Mouse (Mus musculus): Measurements from ENCODE around the gene Ror1. TPM values are rescaled to one million over a fixed set of nuclear protein-coding genes. Genes with fewer than 3 reads are reported as not detected.

The Ror1 gene
- polyA plus RNA-seq, 1 experiment from 2014 or later, result 9.9 TPM

DNA sequence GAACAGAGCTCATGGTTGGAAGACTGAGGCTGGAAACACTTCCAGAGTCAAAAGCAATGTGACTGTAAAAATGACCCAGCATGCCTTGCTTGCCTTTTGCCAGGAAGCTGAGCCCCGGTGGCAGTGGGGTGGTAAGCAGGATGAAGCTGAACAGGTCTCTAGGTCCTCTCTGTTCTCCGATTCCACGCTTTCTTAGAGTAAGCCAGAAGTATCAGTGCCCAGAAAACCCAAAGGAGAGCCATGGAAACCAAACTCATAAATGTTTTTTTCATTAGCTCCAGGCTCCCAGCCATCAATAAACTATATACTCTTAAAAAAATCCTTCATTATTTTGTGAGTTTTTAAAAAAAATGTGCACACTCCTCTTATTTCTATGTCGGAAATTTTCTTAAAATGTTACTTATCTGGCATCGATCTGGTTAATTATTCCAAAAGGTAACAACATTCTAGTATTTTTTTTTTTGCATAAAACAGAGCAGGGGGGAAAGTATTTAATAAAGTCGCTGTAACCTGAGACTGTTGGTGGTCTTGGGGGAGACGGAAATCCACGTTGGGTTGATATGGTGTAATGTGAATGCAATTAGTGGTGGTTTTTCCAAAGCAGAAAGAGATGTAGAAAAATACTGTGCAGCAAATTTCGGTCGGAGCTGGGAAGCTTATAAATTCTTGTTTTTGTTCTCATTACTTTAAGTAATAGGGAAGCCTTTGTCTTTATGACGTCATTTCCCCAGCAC is 41.7 kb downstream of the Ror1 start:
- H3K4me3 ChIP-seq, result no peak overlapping the region
- no peaks in the 10 kb centered on the region for H3K4me1 ChIP-seq
- no peak overlapping the region for H3K4me2 ChIP-seq (replicated peaks)
- ATAC-seq (ENCODE audit: low FRiP score), result no peak
- no peak overlapping the region for H3K9ac ChIP-seq
- no peaks in the 10 kb centered on the region for H3K36me3 ChIP-seq
- no peak overlapping the region for H3K27ac ChIP-seq
- no peaks in the 10 kb centered on the region for H3K9me3 ChIP-seq (replicated peaks)
- H3K27me3 ChIP-seq, result no peaks in the 10 kb centered on the region
- 83% methylated on average over 11 of the region's 11 CpGs for WGBS

DNA sequence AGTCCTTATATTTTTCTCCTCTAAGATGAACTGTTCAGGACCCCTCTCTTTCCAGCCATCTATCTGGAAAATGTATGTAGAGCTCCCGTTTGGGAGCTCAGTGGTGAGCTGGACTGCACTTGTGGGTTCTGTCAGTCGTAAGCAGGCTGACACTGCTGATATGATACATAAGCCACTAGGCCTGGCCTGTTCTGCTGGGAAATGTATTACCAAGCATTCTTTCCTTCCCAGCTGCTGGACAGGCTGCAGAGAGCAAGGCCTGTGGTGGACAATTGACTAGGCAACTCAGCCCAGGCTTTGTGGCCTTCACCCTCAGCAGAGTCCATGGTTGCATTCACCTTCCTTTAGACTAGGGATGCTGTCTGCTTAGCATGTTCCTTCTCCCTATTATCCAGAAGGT is 46.0 kb downstream of the Ror1 start:
- Histone ChIP-seq H3K27ac (no peak overlapping the region), H3K4me1 (no peaks in the 10 kb centered on the region), H3K9ac (no peak overlapping the region), H3K4me2 (replicated peaks) (no peak overlapping the region), H3K4me3 (no peak overlapping the region), H3K36me3 (no peaks in the 10 kb centered on the region), H3K9me3 (replicated peaks) (no peaks in the 10 kb centered on the region), H3K27me3 (no peaks in the 10 kb centered on the region)
- 88% methylated on average over 2 of the region's 2 CpGs for whole genome bisulfite sequencing
- ATAC-seq (ENCODE audit: low FRiP score), result no peak

DNA sequence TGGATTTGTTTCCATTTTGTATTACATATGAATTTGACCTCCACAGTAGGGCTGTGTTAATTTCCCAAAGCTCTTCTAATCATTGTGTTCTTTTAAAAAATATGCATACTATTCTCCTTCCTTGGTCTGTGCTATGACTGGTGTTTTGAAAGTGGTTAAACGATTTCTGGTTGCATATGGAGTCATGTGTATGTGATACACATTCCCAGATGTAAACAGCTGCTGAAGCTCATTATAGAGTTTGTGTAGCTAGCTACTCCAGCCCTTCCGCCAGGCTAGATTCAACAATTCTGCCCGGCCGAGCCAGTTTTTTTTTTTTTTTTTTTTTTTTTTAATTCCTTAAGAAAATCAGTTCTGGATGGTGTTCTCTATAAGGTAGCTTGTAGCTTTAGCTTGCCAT is 49.2 kb downstream of the Ror1 start:
- no peaks in the 10 kb centered on the region for H3K27me3 ChIP-seq
- H3K9ac ChIP-seq, result no peak overlapping the region
- ATAC-seq (ENCODE audit: low FRiP score), result no peak
- H3K27ac ChIP-seq, result no peak overlapping the region
- H3K4me1 ChIP-seq, result no peaks in the 10 kb centered on the region
- no peaks in the 10 kb centered on the region for H3K36me3 ChIP-seq
- WGBS, result 82% methylated on average over 4 of the region's 4 CpGs
- H3K9me3 ChIP-seq (replicated peaks), result no peaks in the 10 kb centered on the region
- H3K4me2 ChIP-seq (replicated peaks), result no peak overlapping the region
- no peak overlapping the region for H3K4me3 ChIP-seq

DNA sequence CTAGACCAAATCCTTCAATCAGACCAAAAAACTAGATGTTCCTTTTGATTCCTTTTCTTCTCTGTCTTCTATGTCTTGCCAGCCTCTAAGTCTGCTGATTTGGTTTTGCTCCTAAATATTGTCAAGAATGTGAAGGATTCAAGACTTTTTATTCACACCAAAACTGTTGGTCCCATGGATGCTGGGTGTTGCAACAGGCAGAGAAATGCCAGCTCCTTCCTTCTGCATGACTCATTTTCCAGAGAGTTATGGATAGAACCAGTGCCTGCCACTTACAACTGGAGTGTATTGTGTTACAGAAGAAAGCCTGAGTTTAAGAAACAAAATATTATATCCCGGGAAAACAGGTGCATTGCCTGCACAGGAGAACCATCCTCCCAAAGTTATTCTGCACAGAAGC is 55.2 kb downstream of the Ror1 start:
- Histone ChIP-seq H3K9ac (no peak overlapping the region), H3K4me2 (replicated peaks) (no peak overlapping the region), H3K36me3 (no peaks in the 10 kb centered on the region), H3K9me3 (replicated peaks) (no peaks in the 10 kb centered on the region), H3K27ac (no peak overlapping the region), H3K4me3 (no peak overlapping the region), H3K27me3 (no peaks in the 10 kb centered on the region), H3K4me1 (peaks cover 9% of the 10 kb centered on the region)
- no peak for ATAC-seq (ENCODE audit: low FRiP score)
- 97% methylated on average over 1 of the region's 1 CpGs for WGBS

DNA sequence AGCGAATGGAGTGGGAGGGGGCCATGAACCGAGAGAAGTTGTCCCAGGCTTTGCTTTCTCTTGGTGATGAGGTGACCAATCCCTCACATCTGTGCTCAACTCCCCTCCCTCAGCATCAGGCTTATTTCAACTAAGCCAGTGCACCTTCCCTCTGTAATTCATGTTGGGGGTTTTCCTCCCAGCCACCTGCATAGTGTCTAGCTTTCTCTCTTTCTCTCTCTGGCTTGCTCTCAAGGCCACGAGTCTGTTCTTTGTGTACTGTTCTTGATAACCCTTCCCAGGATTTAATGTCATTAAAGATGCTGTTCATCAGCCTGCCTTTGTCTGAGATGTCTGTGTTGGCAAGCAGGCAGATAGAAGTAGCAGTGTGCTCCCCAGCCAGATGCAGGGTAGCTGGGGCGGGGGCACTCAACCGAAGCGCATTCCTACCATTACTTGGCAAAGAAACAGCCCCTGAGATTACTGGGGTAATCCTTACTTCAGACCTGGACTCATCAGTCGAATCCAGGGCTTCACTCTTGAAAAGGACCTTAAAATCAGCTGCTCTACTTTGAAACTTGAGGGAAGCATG is 59.1 kb downstream of the Ror1 start:
- Histone ChIP-seq H3K36me3 (no peaks in the 10 kb centered on the region), H3K4me3 (no peak overlapping the region), H3K27ac (no peak overlapping the region), H3K4me2 (replicated peaks) (no peak overlapping the region), H3K9me3 (replicated peaks) (no peaks in the 10 kb centered on the region), H3K9ac (no peak overlapping the region), H3K27me3 (no peaks in the 10 kb centered on the region), H3K4me1 (peaks cover 9% of the 10 kb centered on the region)
- 60% methylated on average over 7 of the region's 7 CpGs for WGBS
- no peak for ATAC-seq (ENCODE audit: low FRiP score)

DNA sequence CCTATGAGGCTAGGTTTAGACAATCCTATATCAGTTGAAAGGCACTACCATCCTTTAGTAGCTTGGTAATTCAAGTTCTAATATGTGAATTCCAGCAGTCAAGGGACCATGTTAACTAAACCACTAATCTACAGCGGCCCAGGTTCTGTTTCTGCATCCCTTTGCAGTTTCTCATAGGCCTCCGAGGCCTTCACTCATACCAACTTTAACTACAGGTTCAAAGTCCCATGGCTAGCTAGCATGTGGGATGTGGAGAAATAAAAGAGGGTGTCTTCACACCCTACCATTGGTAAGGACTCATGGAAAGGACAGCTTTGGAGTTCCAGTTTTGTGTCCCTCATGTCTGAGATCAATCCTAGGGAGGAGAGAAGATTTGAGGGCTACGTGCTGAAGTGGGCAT is 60.1 kb downstream of the Ror1 start:
- ATAC-seq (ENCODE audit: low FRiP score), result no peak
- WGBS, result 89% methylated on average over 3 of the region's 3 CpGs
- no peak overlapping the region for H3K9ac ChIP-seq
- H3K27me3 ChIP-seq, result no peaks in the 10 kb centered on the region
- peaks cover 9% of the 10 kb centered on the region for H3K4me1 ChIP-seq
- H3K36me3 ChIP-seq, result no peaks in the 10 kb centered on the region
- H3K27ac ChIP-seq, result no peak overlapping the region
- H3K9me3 ChIP-seq (replicated peaks), result no peaks in the 10 kb centered on the region
- H3K4me3 ChIP-seq, result no peak overlapping the region
- H3K4me2 ChIP-seq (replicated peaks), result no peak overlapping the region

DNA sequence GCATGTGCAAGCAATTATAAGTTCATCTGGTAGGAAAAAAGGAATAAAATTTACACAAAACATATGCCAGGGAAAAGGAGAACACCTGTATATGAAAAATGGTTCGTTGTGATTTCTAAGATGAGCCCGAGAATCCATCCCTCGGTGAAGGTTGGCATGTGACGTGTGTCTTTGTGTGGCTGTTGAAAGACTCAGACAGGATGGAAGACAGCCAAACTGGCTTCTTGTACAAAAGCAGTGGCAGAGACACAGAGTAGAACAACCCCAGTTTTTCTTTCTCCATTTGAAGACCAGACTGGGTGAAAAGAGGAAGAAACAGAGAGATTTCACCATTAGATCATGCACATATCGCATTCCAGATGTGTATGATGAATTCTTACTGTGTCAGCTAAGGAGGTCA is 62.8 kb downstream of the Ror1 start:
- Histone ChIP-seq H3K4me3 (no peak overlapping the region), H3K4me1 (peaks cover 12% of the 10 kb centered on the region), H3K9ac (no peak overlapping the region), H3K27ac (no peak overlapping the region), H3K9me3 (replicated peaks) (no peaks in the 10 kb centered on the region), H3K4me2 (replicated peaks) (no peak overlapping the region), H3K27me3 (no peaks in the 10 kb centered on the region), H3K36me3 (no peaks in the 10 kb centered on the region)
- no peak for ATAC-seq (ENCODE audit: low FRiP score)
- WGBS, result 88% methylated on average over 5 of the region's 5 CpGs

DNA sequence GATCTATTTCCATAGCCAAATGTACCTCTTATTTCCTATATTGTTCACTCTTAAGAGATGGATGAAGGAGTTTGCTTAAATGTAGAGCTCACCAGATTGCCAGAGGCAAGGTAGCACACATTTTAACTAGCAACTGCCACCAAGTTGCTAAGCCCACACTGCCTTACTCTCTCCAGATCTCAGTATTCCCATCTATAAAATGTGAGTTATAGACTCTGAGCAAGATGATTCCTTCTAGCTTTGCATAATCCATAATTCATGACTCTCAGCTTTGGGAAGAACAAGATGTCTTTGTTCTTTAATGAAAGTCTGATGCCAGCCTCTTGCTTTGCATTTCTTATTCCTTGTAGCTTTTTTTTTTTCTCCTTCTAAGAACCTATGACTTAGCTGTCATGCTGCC is 64.6 kb downstream of the Ror1 start:
- H3K4me3 ChIP-seq, result no peak overlapping the region
- no peak overlapping the region for H3K4me2 ChIP-seq (replicated peaks)
- H3K36me3 ChIP-seq, result no peaks in the 10 kb centered on the region
- no peaks in the 10 kb centered on the region for H3K27me3 ChIP-seq
- no peak for ATAC-seq (ENCODE audit: low FRiP score)
- H3K27ac ChIP-seq, result no peak overlapping the region
- H3K4me1 ChIP-seq, result peaks cover 2% of the 10 kb centered on the region; the same call in 1 of the 2 replicates
- no peaks in the 10 kb centered on the region for H3K9me3 ChIP-seq (replicated peaks)
- no peak overlapping the region for H3K9ac ChIP-seq

DNA sequence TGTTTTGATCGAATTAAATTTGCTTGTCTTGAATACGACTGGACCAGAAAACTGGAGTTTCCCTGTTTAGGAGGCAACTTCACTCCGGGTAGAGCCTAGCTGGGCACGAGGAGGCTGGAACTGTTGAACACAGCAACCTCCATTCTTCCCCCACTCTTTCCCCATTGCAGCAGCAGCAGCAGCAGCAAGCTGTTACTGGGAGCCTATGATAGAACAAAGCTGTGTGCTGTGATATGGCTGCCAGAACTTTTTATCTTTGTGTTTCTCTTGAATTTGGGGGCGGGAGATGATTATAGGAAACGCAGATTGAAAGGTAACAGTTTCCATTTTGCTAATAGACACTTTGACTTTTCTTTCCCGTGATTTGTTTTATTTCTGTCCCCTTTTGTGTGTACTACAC is 70.2 kb downstream of the Ror1 start:
- Histone ChIP-seq H3K4me3 (no peak overlapping the region), H3K27ac (no peak overlapping the region), H3K9ac (no peak overlapping the region), H3K9me3 (replicated peaks) (no peaks in the 10 kb centered on the region), H3K27me3 (no peaks in the 10 kb centered on the region), H3K4me1 (peaks cover 18% of the 10 kb centered on the region), H3K4me2 (replicated peaks) (no peak overlapping the region), H3K36me3 (no peaks in the 10 kb centered on the region)
- no peak for ATAC-seq (ENCODE audit: low FRiP score)
- WGBS, result 79% methylated on average over 7 of the region's 7 CpGs

DNA sequence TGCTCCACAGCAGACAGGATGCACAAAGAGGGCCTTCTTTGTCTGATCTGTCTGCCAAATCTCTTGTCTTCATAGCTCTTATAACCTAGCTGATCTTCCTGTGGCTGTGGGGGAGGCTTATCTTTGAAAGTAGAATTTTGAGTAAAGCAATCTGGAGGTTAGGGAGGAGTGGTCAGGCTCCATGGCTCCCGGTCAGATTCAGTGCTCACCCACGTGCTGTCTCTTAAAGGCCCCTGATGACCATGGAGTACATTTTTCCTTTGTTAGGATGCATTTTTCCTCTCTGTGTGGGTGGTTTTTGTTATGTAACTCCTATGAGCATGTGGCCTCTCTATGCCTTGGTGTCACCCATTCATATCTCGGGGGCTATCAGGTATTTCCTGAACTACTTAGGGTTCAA is 71.3 kb downstream of the Ror1 start:
- ATAC-seq (ENCODE audit: low FRiP score), result no peak
- Histone ChIP-seq H3K36me3 (no peaks in the 10 kb centered on the region), H3K9me3 (replicated peaks) (no peaks in the 10 kb centered on the region), H3K4me3 (no peak overlapping the region), H3K27me3 (no peaks in the 10 kb centered on the region), H3K4me2 (replicated peaks) (no peak overlapping the region), H3K27ac (no peak overlapping the region), H3K4me1 (peaks cover 26% of the 10 kb centered on the region), H3K9ac (no peak overlapping the region)
- WGBS, result 60% methylated on average over 3 of the region's 3 CpGs

DNA sequence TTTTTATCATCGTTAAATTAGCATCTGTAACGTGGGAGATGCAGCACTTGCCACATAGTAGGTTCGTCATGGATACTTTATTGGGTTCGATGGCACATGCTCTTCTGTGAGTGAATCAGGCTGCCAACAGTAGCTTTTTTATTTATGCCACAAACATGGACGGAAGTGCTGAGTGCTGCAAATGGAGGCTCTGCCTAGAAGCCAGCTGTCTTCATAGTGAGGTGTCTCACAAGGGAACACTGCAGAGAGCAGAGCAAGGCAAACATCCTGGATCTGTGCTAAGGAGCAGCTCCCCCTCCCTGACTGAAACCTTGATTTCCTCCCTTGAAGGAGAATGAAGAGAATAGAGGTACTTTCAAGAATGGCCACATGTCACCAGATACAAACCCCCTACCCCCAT is 74.1 kb downstream of the Ror1 start:
- 0 out of 2 replicates have a peak, but pooled peaks have one; percentile 46 for ATAC-seq (ENCODE audit: low FRiP score)
- Histone ChIP-seq H3K9ac (no peak overlapping the region), H3K4me2 (replicated peaks) (peak overlapping the region; percentile 33), H3K9me3 (replicated peaks) (no peaks in the 10 kb centered on the region), H3K27ac (peak overlapping the region; percentile 64), H3K36me3 (no peaks in the 10 kb centered on the region), H3K27me3 (no peaks in the 10 kb centered on the region), H3K4me3 (no peak overlapping the region), H3K4me1 (peaks cover 27% of the 10 kb centered on the region)
- 69% methylated on average over 5 of the region's 5 CpGs for WGBS

DNA sequence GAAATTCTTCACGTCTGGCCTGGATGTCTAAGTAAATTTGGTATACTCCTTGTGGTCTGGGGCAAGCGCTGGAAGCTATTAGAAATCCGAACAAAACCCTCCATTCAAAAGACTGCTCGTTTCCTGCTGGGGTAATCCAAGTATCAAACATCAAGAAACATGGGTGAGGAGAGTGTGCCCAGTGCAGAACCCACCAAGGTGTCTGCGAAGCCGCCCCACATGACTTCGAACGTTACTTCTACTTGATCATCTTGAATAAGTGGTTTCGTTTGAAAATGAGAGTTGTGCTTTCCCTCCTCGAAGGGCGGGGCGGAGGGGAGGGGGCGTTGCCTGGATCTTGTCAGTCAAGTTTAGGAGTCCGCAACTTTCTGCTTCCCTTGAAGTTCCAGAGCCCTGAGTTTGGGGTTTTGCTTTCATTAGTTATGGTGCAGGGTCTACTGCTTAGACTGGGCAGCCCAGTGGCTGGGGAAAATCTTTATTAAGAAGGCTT is 74.6 kb downstream of the Ror1 start:
- H3K36me3 ChIP-seq, result no peaks in the 10 kb centered on the region
- peaks cover 27% of the 10 kb centered on the region for H3K4me1 ChIP-seq
- no peak for ATAC-seq (ENCODE audit: low FRiP score)
- no peak overlapping the region for H3K4me3 ChIP-seq
- H3K4me2 ChIP-seq (replicated peaks), result peak overlapping the region; percentile 33
- H3K9me3 ChIP-seq (replicated peaks), result no peaks in the 10 kb centered on the region
- no peak overlapping the region for H3K9ac ChIP-seq
- 44% methylated on average over 14 of the region's 14 CpGs for WGBS
- H3K27ac ChIP-seq, result peak overlapping the region; percentile 64
- no peaks in the 10 kb centered on the region for H3K27me3 ChIP-seq

DNA sequence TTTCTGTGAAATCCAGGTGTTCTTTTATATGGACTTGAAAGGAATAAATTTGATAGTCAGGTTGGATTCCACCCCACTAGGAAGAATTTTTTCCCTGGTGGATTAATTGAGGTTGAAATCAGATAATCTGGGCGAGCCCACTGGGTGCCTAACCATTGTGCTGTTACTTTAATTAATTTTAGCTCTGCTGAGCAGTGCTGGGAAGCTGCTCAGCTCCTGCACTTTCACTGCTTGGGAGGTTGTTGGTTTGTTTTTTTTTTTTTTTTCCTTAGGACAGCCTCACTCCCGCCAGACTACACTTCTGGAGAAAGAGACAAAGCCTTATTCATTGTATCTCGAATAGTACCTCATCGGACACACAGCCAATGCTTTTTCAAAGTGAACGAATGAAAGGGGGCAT is 75.2 kb downstream of the Ror1 start:
- Histone ChIP-seq H3K27me3 (no peaks in the 10 kb centered on the region), H3K4me1 (peaks cover 27% of the 10 kb centered on the region), H3K9ac (no peak overlapping the region), H3K9me3 (replicated peaks) (no peaks in the 10 kb centered on the region), H3K4me3 (no peak overlapping the region), H3K27ac (0 out of 2 replicates have a peak overlapping the region, but pooled peaks have one; percentile 64), H3K4me2 (replicated peaks) (no peak overlapping the region), H3K36me3 (no peaks in the 10 kb centered on the region)
- no peak for ATAC-seq (ENCODE audit: low FRiP score)
- WGBS, result 25% methylated on average over 5 of the region's 5 CpGs
